Mouse (Mus musculus): ENCODE results near the gene Chd2. TPM values are rescaled to one million over a fixed set of nuclear protein-coding genes. Genes with fewer than 3 reads are reported as not detected.

The Chd2 gene
- polyA plus RNA-seq, 2 experiments: 55.6 to 56.5 TPM

- peaks cover 60% of the 10 kb centered on the region for H3K4me1 ChIP-seq (ENCODE audit: control insufficient read depth, insufficient read depth, low read length)
- ATAC-seq (ENCODE audit: low FRiP score, low read depth) (no peak), DNase-seq (ENCODE audit: low spot score) (no peak)
- H3K27me3 ChIP-seq (ENCODE audit: control insufficient read depth, insufficient read depth, low read length): no peaks in the 10 kb centered on the region
- peak overlapping the region; percentile 68 for H3K4me3 ChIP-seq (replicated peaks; ENCODE audit: low read length)
- no peaks in the 10 kb centered on the region for H3K9me3 ChIP-seq (ENCODE audit: control insufficient read depth, low read length)
- peaks cover 10% of the 10 kb centered on the region; the same call in 1 of the 2 replicates for H3K36me3 ChIP-seq (ENCODE audit: control insufficient read depth, insufficient read depth, low read length)
- peak overlapping the region; percentile 93; the same call in 1 of the 2 replicates for H3K27ac ChIP-seq (replicated peaks; ENCODE audit: low read depth, low read length)
- peak overlapping the region; percentile 71 for H3K4me2 ChIP-seq (replicated peaks; ENCODE audit: low read depth, low read length, severe bottlenecking)
- TF ChIP-seq POLR2A (IDR thresholded peaks at IDR 0.05; ENCODE audit: borderline replicate concordance, extremely low read depth, insufficient read depth, insufficient read length): no peak
- 29% methylated on average over 9 of the region's 9 CpGs for WGBS
- H3K9ac ChIP-seq (ENCODE audit: low read depth, low read length, severe bottlenecking): peak overlapping the region; percentile 87
Measured at GRCm38 (mm10) chr7:73393307-73394012, 148.2 kb downstream of the Chd2 start.

- TF ChIP-seq POLR2A (IDR thresholded peaks at IDR 0.05; ENCODE audit: borderline replicate concordance, extremely low read depth, insufficient read depth, insufficient read length): 0 out of 2 replicates have a peak, but pooled peaks have one; percentile 10
- peak overlapping the region; percentile 71 for H3K4me2 ChIP-seq (replicated peaks; ENCODE audit: low read depth, low read length, severe bottlenecking)
- no peaks in the 10 kb centered on the region for H3K9me3 ChIP-seq (ENCODE audit: control insufficient read depth, low read length)
- H3K27ac ChIP-seq (replicated peaks; ENCODE audit: low read depth, low read length): peak overlapping the region; percentile 93
- H3K36me3 ChIP-seq (ENCODE audit: control insufficient read depth, insufficient read depth, low read length): 0 out of 2 replicates have a peak, but pooled peaks cover 6% of the 10 kb centered on the region
- H3K9ac ChIP-seq (ENCODE audit: low read depth, low read length, severe bottlenecking): peak overlapping the region; percentile 87
- peak overlapping the region; percentile 68 for H3K4me3 ChIP-seq (replicated peaks; ENCODE audit: low read length)
- H3K4me1 ChIP-seq (ENCODE audit: control insufficient read depth, insufficient read depth, low read length): peaks cover 49% of the 10 kb centered on the region
- H3K27me3 ChIP-seq (ENCODE audit: control insufficient read depth, insufficient read depth, low read length): no peaks in the 10 kb centered on the region
- 0% methylated on average over 9 of the region's 9 CpGs for WGBS
- peak; percentile 37 for DNase-seq (ENCODE audit: low spot score)
- no peak for ATAC-seq (ENCODE audit: low FRiP score, low read depth)
Measured at GRCm38 (mm10) chr7:73392359-73392758, 149.3 kb downstream of the Chd2 start.

- ATAC-seq (ENCODE audit: low FRiP score, low read depth) (peak; percentile 28; the same call in 1 of the 2 replicates), DNase-seq (ENCODE audit: low spot score) (peak; percentile 86)
- peak overlapping the region; percentile 71 for H3K4me2 ChIP-seq (replicated peaks; ENCODE audit: low read depth, low read length, severe bottlenecking)
- H3K9ac ChIP-seq (ENCODE audit: low read depth, low read length, severe bottlenecking): peak overlapping the region; percentile 87
- no peaks in the 10 kb centered on the region for H3K9me3 ChIP-seq (ENCODE audit: control insufficient read depth, low read length)
- H3K27me3 ChIP-seq (ENCODE audit: control insufficient read depth, insufficient read depth, low read length): no peaks in the 10 kb centered on the region
- peak overlapping the region; percentile 68 for H3K4me3 ChIP-seq (replicated peaks; ENCODE audit: low read length)
- peak overlapping the region; percentile 93 for H3K27ac ChIP-seq (replicated peaks; ENCODE audit: low read depth, low read length)
- 0 out of 2 replicates have a peak, but pooled peaks cover 6% of the 10 kb centered on the region for H3K36me3 ChIP-seq (ENCODE audit: control insufficient read depth, insufficient read depth, low read length)
- under 1% methylated on average over 39 of the region's 39 CpGs for WGBS
- H3K4me1 ChIP-seq (ENCODE audit: control insufficient read depth, insufficient read depth, low read length): peaks cover 43% of the 10 kb centered on the region
- TF ChIP-seq POLR2A (IDR thresholded peaks at IDR 0.05; ENCODE audit: borderline replicate concordance, extremely low read depth, insufficient read depth, insufficient read length): no peak
Measured at GRCm38 (mm10) chr7:73391518-73392321, 149.9 kb downstream of the Chd2 start.

- H3K4me2 ChIP-seq (replicated peaks; ENCODE audit: low read depth, low read length, severe bottlenecking): peak overlapping the region; percentile 71
- H3K27ac ChIP-seq (replicated peaks; ENCODE audit: low read depth, low read length): peak overlapping the region; percentile 93
- DNase-seq (ENCODE audit: low spot score) (peak; percentile 90), ATAC-seq (ENCODE audit: low FRiP score, low read depth) (peak; percentile 81)
- H3K4me3 ChIP-seq (replicated peaks; ENCODE audit: low read length): peak overlapping the region; percentile 68
- H3K27me3 ChIP-seq (ENCODE audit: control insufficient read depth, insufficient read depth, low read length): no peaks in the 10 kb centered on the region
- 0 out of 2 replicates have a peak, but pooled peaks cover 6% of the 10 kb centered on the region for H3K36me3 ChIP-seq (ENCODE audit: control insufficient read depth, insufficient read depth, low read length)
- WGBS: 2% methylated on average over 29 of the region's 42 CpGs
- H3K4me1 ChIP-seq (ENCODE audit: control insufficient read depth, insufficient read depth, low read length): peaks cover 37% of the 10 kb centered on the region
- peak; percentile 88; the same call in 1 of the 2 replicates for TF ChIP-seq POLR2A (IDR thresholded peaks at IDR 0.05; ENCODE audit: borderline replicate concordance, extremely low read depth, insufficient read depth, insufficient read length)
- H3K9ac ChIP-seq (ENCODE audit: low read depth, low read length, severe bottlenecking): peak overlapping the region; percentile 87
- H3K9me3 ChIP-seq (ENCODE audit: control insufficient read depth, low read length): no peaks in the 10 kb centered on the region
Measured at GRCm38 (mm10) chr7:73391002-73391517, 150.6 kb downstream of the Chd2 start.

Measured in limb, embryonic 14.5 days (tissue).